Mouse (Mus musculus): ENCODE results near the gene Olfr981.
"Not testable (repeated sequence)": the region's sequence is repeated elsewhere in the genome, so short reads cannot be mapped to it uniquely, and the experiment has no call there.

Gene Olfr981

GRCm38 (mm10) chr9:40021164-40021563 is at the start of gene Olfr981:
TSS of gene Olfr981 (plus strand) at chr9:40021464.
- DNase-seq: no peak

- not testable (repeated sequence) for DNase-seq
Measured at GRCm38 (mm10) chr9:39976581-39977145, 44.6 kb upstream of the Olfr981 start.

GRCm38 (mm10) chr9:39991813-39992212 is 29.5 kb upstream of the Olfr981 start, which contains the start of gene Olfr978:
TSS of gene Olfr978 (plus strand) at chr9:39992113.
- DNase-seq: no peak

GRCm38 (mm10) chr9:40003365-40003764 is 17.9 kb upstream of the Olfr981 start, which contains the start of gene Olfr979:
TSS of gene Olfr979 (minus strand) at chr9:40003465.
- DNase-seq: no peak

GRCm38 (mm10) chr9:40009482-40009881 is 11.8 kb upstream of the Olfr981 start, which contains the start of gene Olfr980:
TSS of gene Olfr980 (minus strand) at chr9:40009582.
- DNase-seq: no peak

GRCm38 (mm10) chr9:40050138-40050537 is 28.9 kb downstream of the Olfr981 start:
- no peak for DNase-seq

- no peak for DNase-seq
Measured at GRCm38 (mm10) chr9:40073529-40073928, 52.3 kb downstream of the Olfr981 start, which contains the start of gene Olfr982. TSS of gene Olfr982 (plus strand) at chr9:40073829.
